Mouse (Mus musculus) neural tube, postnatal 0 days (tissue): ENCODE results near the gene Nme8. TPM values are rescaled to one million over a fixed set of nuclear protein-coding genes. Genes with fewer than 3 reads are reported as not detected.

Experiments
- polyA plus RNA-seq: library from polyadenylated mRNA; unstranded; fragments of >200 nt; fragmentation: Nextera tagmentation; extraction: Ambion mirVana; gene quantifications from 2 replicates; pipeline ENCODE4 v1.2.1, GENCODE M21; 2015

Nme8 gene
- not detected in 2 replicates for polyA plus RNA-seq

DNA sequence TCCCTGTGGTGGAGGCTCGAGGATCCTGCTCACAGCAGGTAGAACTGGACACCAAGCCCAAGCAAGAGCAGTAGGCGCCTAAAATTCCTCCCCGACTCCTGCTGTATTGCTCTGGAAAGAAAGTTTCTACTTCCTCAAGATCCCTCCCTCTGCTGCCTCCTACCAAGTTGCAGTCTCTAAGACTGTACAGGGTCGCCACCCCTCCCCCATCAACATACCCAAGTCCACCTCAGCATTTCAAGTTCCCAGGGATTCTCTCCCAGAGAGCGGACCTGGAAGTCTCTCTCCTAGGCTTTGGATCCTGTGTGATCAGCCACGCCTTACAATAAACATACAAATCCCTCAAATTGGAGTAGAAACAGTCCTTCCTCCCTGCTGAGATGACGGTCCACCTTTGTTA, at the start of gene Nme8:
Gene Nme8 (minus strand): TSS at position 5 of the 400 bp plus-strand sequence.

DNA sequence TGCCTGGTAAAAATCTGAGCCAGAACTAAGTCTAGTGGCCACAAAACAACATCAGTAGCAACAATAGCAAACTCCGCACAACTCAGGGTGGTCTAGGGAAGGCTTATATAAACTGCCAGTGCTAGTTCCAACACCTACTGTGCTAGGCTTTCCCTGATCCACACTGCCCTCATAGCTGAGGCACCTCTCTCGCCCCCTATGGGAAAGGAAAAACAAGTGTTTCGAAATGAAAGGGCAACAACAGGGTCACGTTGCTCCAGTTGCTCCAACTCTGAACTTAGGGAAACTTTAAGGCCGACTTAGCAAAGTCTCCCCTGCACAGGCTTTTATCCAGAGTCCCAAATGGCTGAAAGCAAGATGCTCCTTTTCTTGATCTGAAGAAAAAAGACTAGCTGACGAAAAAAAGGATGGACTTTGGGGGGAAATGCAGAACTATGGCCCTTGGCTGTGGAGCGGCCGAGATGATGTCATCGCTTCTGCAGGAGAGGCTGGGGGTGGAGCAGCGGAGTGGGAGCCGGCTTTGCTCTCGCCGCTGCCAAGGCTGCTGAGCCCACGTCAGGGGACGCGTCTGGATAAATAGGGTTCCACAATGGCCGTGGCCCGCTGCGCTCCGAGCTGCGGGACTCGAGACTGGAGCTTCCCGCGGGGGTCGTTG, 74.9 kb downstream of the Nme8 start, which contains the start of gene Sfrp4:
Gene Sfrp4 (plus strand): TSS at position 532 of the 655 bp plus-strand sequence.

DNA sequence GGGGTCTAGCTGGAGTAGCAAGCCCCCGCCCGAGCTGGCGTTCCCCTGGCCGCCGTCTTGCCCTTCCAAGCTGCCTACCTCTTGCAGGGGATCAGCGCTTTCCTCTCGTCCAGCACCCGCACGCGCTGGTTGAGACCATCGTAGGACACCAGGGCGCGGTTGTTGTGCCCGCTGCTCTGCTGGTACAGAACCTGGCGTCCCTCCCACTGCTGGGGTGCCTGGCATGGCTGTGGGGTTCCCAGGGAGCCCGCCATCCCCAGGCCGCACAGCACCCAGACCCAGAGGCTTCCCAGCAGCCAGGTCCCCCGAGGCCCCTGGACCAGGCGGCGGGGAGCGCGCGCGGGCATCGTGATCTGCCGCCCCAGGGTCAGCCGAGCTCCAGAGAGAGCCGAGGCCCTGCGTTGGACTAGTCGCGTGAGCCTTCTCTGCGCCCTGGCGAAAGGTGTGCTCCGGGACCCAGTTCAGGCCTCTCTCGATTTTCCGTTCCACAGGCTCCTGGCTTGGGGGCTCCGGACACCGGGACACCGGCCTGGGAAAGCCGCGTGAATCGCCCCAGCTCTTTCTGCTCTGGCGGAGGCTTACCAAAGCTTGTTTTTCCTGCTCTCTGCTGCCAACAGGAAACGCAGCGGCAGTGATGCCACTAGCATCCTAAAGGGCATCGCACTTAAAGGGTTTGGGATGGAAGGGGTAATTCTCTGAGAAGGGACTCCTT, 78.2 kb downstream of the Nme8 start, which contains the start of gene Epdr1:
Gene Epdr1 (minus strand): TSS at position 712 of the 712 bp plus-strand sequence.

Other genes with a start within 250 kb of the Nme8 start
- 36.2 and 45.0 TPM in 2 replicates for gene Epdr1, start 77.9 kb downstream of the Nme8 start, polyA plus RNA-seq
- 3.3 and 3.8 TPM in 2 replicates for gene Sfrp4, start 74.7 kb downstream of the Nme8 start, polyA plus RNA-seq
- gene Gpr141, start 126.5 kb upstream of the Nme8 start, polyA plus RNA-seq, result 0.10 TPM in 1 of 2 replicates, not detected in the other